In genomic region chr15:59201386-59201785, GRCm38 (mm10) we compare ENCODE assay signal across 18 mouse cellular contexts.
DNase-seq lines count a peak whose midpoint lies in the region; ATAC-seq and TF ChIP-seq lines count a peak whose summit lies in the region.
"Had no signal": no experiment of that assay in that cellular context is flagged by ENCODE, and none has a peak within 500 bp of the region (broad histone marks: within the 10 kb centered on the region; RNA-seq: fewer than 3 reads in every experiment).

No protein-coding gene starts in this region.

- intact Hi-C loops in heart, postnatal 36 days (cut with DNase I) = no loop called here

- ATAC-seq in liver, embryonic 11.5 days (replicated peaks; ENCODE audit: low FRiP score) = no peak
- ATAC-seq in heart, postnatal 0 days (ENCODE audit: insufficient read depth, low read depth) = no peak
- ATAC-seq in forebrain, embryonic 13.5 days = no peak
- ATAC-seq: CD4-positive, CD25-positive, alpha-beta regulatory T cell, adult 4 months; forebrain, embryonic 15.5 days had no signal

- no peaks in the 10 kb centered on the region for H3K27me3 ChIP-seq in heart, embryonic 10.5 days (ENCODE audit: insufficient read depth, poor library complexity, severe bottlenecking)
- H3K27me3 ChIP-seq in liver, adult 2 months (ENCODE audit: control insufficient read depth, insufficient read depth, low read length) = no peaks in the 10 kb centered on the region
- no peaks in the 10 kb centered on the region; the same call in 1 of the 2 replicates for H3K27me3 ChIP-seq in liver, embryonic 11.5 days (replicated peaks; ENCODE audit: control insufficient read depth, insufficient read depth, low read length)
- no peaks in the 10 kb centered on the region for H3K27me3 ChIP-seq in heart, postnatal 0 days (ENCODE audit: control insufficient read depth, insufficient read depth, low read length)
- H3K27me3 ChIP-seq in forebrain, embryonic 13.5 days = no peaks in the 10 kb centered on the region
- H3K27me3 ChIP-seq: forebrain, embryonic 15.5 days; hindbrain, embryonic 12.5 days; limb, embryonic 12.5 days had no signal

- TF ChIP-seq CTCF in liver, adult 2 months (IDR thresholded peaks at IDR 0.05; ENCODE audit: low read depth, low read length) = no peak
- TF ChIP-seq CTCF in bone marrow macrophage, adult 2 months (IDR thresholded peaks at IDR 0.05; ENCODE audit: low read depth, low read length) = no peak
- TF ChIP-seq CTCF in heart, postnatal 0 days (IDR thresholded peaks at IDR 0.05; ENCODE audit: low read depth) = no peak

- TF ChIP-seq POLR2A in liver, adult 2 months (IDR thresholded peaks at IDR 0.05; ENCODE audit: extremely low read depth, insufficient read depth, low read length) = no peak
- TF ChIP-seq POLR2A in bone marrow macrophage, adult 2 months (IDR thresholded peaks at IDR 0.05; ENCODE audit: borderline replicate concordance, low read depth, low read length) = no peak

- peaks cover 75% of the 10 kb centered on the region for H3K4me1 ChIP-seq in heart, embryonic 10.5 days
- H3K4me1 ChIP-seq in liver, adult 2 months (ENCODE audit: control insufficient read depth, insufficient read depth, low read length) = peaks cover 13% of the 10 kb centered on the region
- peaks cover 19% of the 10 kb centered on the region for H3K4me1 ChIP-seq in liver, embryonic 11.5 days (replicated peaks; ENCODE audit: control insufficient read depth, insufficient read depth, low read length)
- peaks cover 44% of the 10 kb centered on the region for H3K4me1 ChIP-seq in bone marrow macrophage, adult 2 months (ENCODE audit: control insufficient read depth, insufficient read depth, low read length)
- H3K4me1 ChIP-seq in heart, postnatal 0 days (ENCODE audit: control insufficient read depth, insufficient read depth) = peaks cover 54% of the 10 kb centered on the region
- peaks cover 18% of the 10 kb centered on the region for H3K4me1 ChIP-seq in forebrain, embryonic 13.5 days

- H3K9me3 ChIP-seq in heart, embryonic 10.5 days = no peaks in the 10 kb centered on the region
- no peaks in the 10 kb centered on the region for H3K9me3 ChIP-seq in liver, embryonic 11.5 days (ENCODE audit: control insufficient read depth, low read length)
- H3K9me3 ChIP-seq in heart, postnatal 0 days (replicated peaks; ENCODE audit: control insufficient read depth, low read length) = no peaks in the 10 kb centered on the region
- H3K9me3 ChIP-seq in forebrain, embryonic 13.5 days (replicated peaks) = no peaks in the 10 kb centered on the region
- H3K9me3 ChIP-seq: forebrain, embryonic 15.5 days; hindbrain, embryonic 12.5 days; limb, embryonic 12.5 days had no signal

- peak overlapping the region; percentile 80; the same call in 1 of the 2 replicates for H3K27ac ChIP-seq in heart, embryonic 10.5 days
- H3K27ac ChIP-seq in liver, adult 2 months (replicated peaks; ENCODE audit: insufficient read depth, low read depth, low read length) = no peak overlapping the region
- H3K27ac ChIP-seq in liver, embryonic 11.5 days (ENCODE audit: low read depth, low read length) = no peak overlapping the region
- H3K27ac ChIP-seq in bone marrow macrophage, adult 2 months (ENCODE audit: insufficient read depth, low read depth, low read length) = peak overlapping the region; percentile 88
- H3K27ac ChIP-seq in heart, postnatal 0 days (ENCODE audit: low read depth) = peak overlapping the region; percentile 64
- H3K27ac ChIP-seq in forebrain, embryonic 13.5 days = no peak overlapping the region
- H3K27ac ChIP-seq: forebrain, embryonic 15.5 days; hindbrain, embryonic 12.5 days; left cerebral cortex, adult 2 months; limb, embryonic 12.5 days had no signal

- no peak overlapping the region for H3K9ac ChIP-seq in liver, adult 2 months (ENCODE audit: low read depth, low read length)
- no peak overlapping the region for H3K9ac ChIP-seq in liver, embryonic 11.5 days (ENCODE audit: low read depth, low read length)
- no peak overlapping the region for H3K9ac ChIP-seq in heart, postnatal 0 days (replicated peaks; ENCODE audit: low read depth, low read length)
- no peak overlapping the region for H3K9ac ChIP-seq in forebrain, embryonic 13.5 days
- H3K9ac ChIP-seq: forebrain, embryonic 15.5 days; hindbrain, embryonic 12.5 days; limb, embryonic 12.5 days had no signal

- H3K4me2 ChIP-seq in liver, embryonic 11.5 days = no peak overlapping the region
- H3K4me2 ChIP-seq in heart, postnatal 0 days (ENCODE audit: low read depth, low read length) = no peak overlapping the region
- no peak overlapping the region for H3K4me2 ChIP-seq in forebrain, embryonic 13.5 days
- H3K4me2 ChIP-seq: forebrain, embryonic 15.5 days; hindbrain, embryonic 12.5 days; limb, embryonic 12.5 days had no signal

- DNase-seq in heart, embryonic 10.5 days (ENCODE audit: low spot score) = no peak
- DNase-seq in heart, postnatal 36 days = no peak
- peak; percentile 39 for DNase-seq in liver, adult 2 months (ENCODE audit: extremely low read depth, low read depth, low spot score)
- DNase-seq in liver, embryonic 11.5 days (ENCODE audit: low spot score) = no peak
- DNase-seq in heart, postnatal 0 days (ENCODE audit: low spot score) = peak; percentile 57
- no peak for DNase-seq in layer of hippocampus, adult 11-12 months (ENCODE audit: low spot score)
- DNase-seq: adrenal gland, postnatal 10 days; cerebellum, adult 8-10 months; embryo, embryonic 11 days; midbrain, embryonic 14.5 days; thymus, postnatal 25 days had no signal

- no peak for TF ChIP-seq EP300 in heart, postnatal 0 days (IDR thresholded peaks at IDR 0.05; ENCODE audit: low read depth)

- 73% methylated on average over 7 of the region's 7 CpGs for WGBS in heart, embryonic 10.5 days
- WGBS in liver, adult 2 months = 57% methylated on average over 7 of the region's 7 CpGs
- 77% methylated on average over 7 of the region's 7 CpGs for WGBS in liver, embryonic 11.5 days
- 36% methylated on average over 7 of the region's 7 CpGs for WGBS in heart, postnatal 0 days
- 76% methylated on average over 7 of the region's 7 CpGs for WGBS in forebrain, embryonic 13.5 days

- H3K4me3 ChIP-seq in heart, embryonic 10.5 days = no peak overlapping the region
- H3K4me3 ChIP-seq in liver, adult 2 months (ENCODE audit: insufficient read depth, low read depth, low read length) = no peak overlapping the region
- H3K4me3 ChIP-seq in liver, embryonic 11.5 days (ENCODE audit: low read depth, low read length) = no peak overlapping the region
- H3K4me3 ChIP-seq in bone marrow macrophage, adult 2 months (ENCODE audit: insufficient read depth, low read length) = no peak overlapping the region
- H3K4me3 ChIP-seq in heart, postnatal 0 days (ENCODE audit: low read depth, low read length) = no peak overlapping the region
- H3K4me3 ChIP-seq in forebrain, embryonic 13.5 days = no peak overlapping the region
- H3K4me3 ChIP-seq: forebrain, embryonic 15.5 days; hindbrain, embryonic 12.5 days; left cerebral cortex, adult 2 months; limb, embryonic 12.5 days had no signal

- no peaks in the 10 kb centered on the region for H3K36me3 ChIP-seq in heart, embryonic 10.5 days
- H3K36me3 ChIP-seq in liver, adult 2 months (ENCODE audit: control insufficient read depth, insufficient read depth, low read length) = no peaks in the 10 kb centered on the region
- no peaks in the 10 kb centered on the region for H3K36me3 ChIP-seq in liver, embryonic 11.5 days (ENCODE audit: control insufficient read depth, insufficient read depth, low read length)
- no peaks in the 10 kb centered on the region for H3K36me3 ChIP-seq in heart, postnatal 0 days (replicated peaks; ENCODE audit: control insufficient read depth, insufficient read depth, low read length)
- no peaks in the 10 kb centered on the region for H3K36me3 ChIP-seq in forebrain, embryonic 13.5 days (ENCODE audit: poor library complexity, severe bottlenecking)
- H3K36me3 ChIP-seq: forebrain, embryonic 15.5 days; hindbrain, embryonic 12.5 days; limb, embryonic 12.5 days had no signal

- H3K79me2 ChIP-seq in liver, adult 2 months (ENCODE audit: control insufficient read depth, insufficient read depth, low read length) = no peaks in the 10 kb centered on the region

Comparison
In these comparisons a context has a peak if more than half of its experiments do, and no peak if none do; other contexts are left out.
1. DNase-seq: peak in liver, adult 2 months (single experiment) and heart, postnatal 0 days (single experiment); none in heart, embryonic 10.5 days (single experiment), heart, postnatal 36 days (0 of 2), liver, embryonic 11.5 days (single experiment) and layer of hippocampus, adult 11-12 months (single experiment).
2. H3K27ac ChIP-seq: peak in heart, embryonic 10.5 days (single experiment), bone marrow macrophage, adult 2 months (single experiment) and heart, postnatal 0 days (single experiment); none in liver, adult 2 months (single experiment), liver, embryonic 11.5 days (single experiment) and forebrain, embryonic 13.5 days (single experiment).